Mouse (Mus musculus) embryonic facial prominence, embryonic 11.5 days (tissue): Measurements from ENCODE around the gene Vps13c. TPM values are rescaled to one million over a fixed set of nuclear protein-coding genes. Genes with fewer than 3 reads are reported as not detected.

Source experiments
- ATAC-seq: fragments of 200-750 bp; cut with Nextera tagmentation; replicated peaks from 2 replicates; pipeline ENCODE4 v1.8.0; 2017; ENCODE audit warnings: low read depth; ENCODE audit not compliant: insufficient number of reproducible peaks, low FRiP score, low TSS enrichment
- DNase-seq: peaks from one replicate; pipeline ENCODE4 v3.0.0-alpha.2; 2015; ENCODE audit warnings: low spot score
- H3K27ac ChIP-seq: fragments of 300-500 bp; sonication (generic); replicated peaks from 2 replicates; pipeline ENCODE4 v1.5.1; 2014; ENCODE audit warnings: mild to moderate bottlenecking, low read depth, low read length, control low read depth
- H3K27me3 ChIP-seq: fragments of 300-500 bp; sonication (generic); 2 replicates; pipeline ENCODE4 v1.6.1; 2014; ENCODE audit warnings: mild to moderate bottlenecking, low read length, moderate library complexity, mixed read lengths; ENCODE audit not compliant: control insufficient read depth, insufficient read depth
- H3K36me3 ChIP-seq: fragments of 300-500 bp; sonication (generic); replicated peaks from 2 replicates; pipeline ENCODE4 v1.6.1; 2014; ENCODE audit warnings: low read depth, mild to moderate bottlenecking, low read length, moderate library complexity, mixed read lengths; ENCODE audit not compliant: control insufficient read depth, insufficient read depth
- H3K4me1 ChIP-seq: fragments of 300-500 bp; sonication (generic); 2 replicates; pipeline ENCODE4 v1.6.1; 2014; ENCODE audit warnings: low read length, mixed read lengths; ENCODE audit not compliant: control insufficient read depth, insufficient read depth
- H3K4me2 ChIP-seq: fragments of 300-500 bp; sonication (generic); 2 replicates; pipeline ENCODE4 v1.6.1; 2014; ENCODE audit warnings: low read depth, mild to moderate bottlenecking, control low read depth, low read length, moderate library complexity
- H3K4me3 ChIP-seq: fragments of 300-500 bp; sonication (generic); 2 replicates; pipeline ENCODE4 v1.5.1; 2014; ENCODE audit warnings: low read depth, low read length, control low read depth
- H3K9ac ChIP-seq: fragments of 300-500 bp; sonication (generic); replicated peaks from 2 replicates; pipeline ENCODE4 v1.6.1; 2014; ENCODE audit warnings: mild to moderate bottlenecking, control low read depth, low read length
- H3K9me3 ChIP-seq: fragments of 300-500 bp; sonication (generic); replicated peaks from 2 replicates; pipeline ENCODE4 v1.6.1; 2016; ENCODE audit warnings: mild to moderate bottlenecking, low read length, inconsistent platforms, mixed read lengths; ENCODE audit not compliant: control insufficient read depth
- WGBS: fragments of 180-500 bp; shearing (Covaris S2); extraction: QIAGEN DNeasy Blood & Tissue Kit; methylation state at CpG from one replicate; pipeline ENCODE4 v1.1.7; 2014; 5-methylcytosine and 5-hydroxymethylcytosine counted together
- polyA plus RNA-seq: library from polyadenylated mRNA; unstranded; fragments of >200 nt; fragmentation: Nextera tagmentation; extraction: Ambion mirVana; gene quantifications from 2 replicates; pipeline ENCODE4 v1.2.1, GENCODE M21; 2014

Vps13c gene
- polyA plus RNA-seq, 1 experiment from 2014 or later, result 5.2 TPM

GRCm38 (mm10) chr9:67849846-67850245, 9.7 kb downstream of the Vps13c start:
- Histone ChIP-seq H3K27ac (no peak overlapping the region), H3K27me3 (no peaks in the 10 kb centered on the region), H3K9ac (no peak overlapping the region), H3K9me3 (no peaks in the 10 kb centered on the region), H3K4me3 (no peak overlapping the region), H3K4me1 (no peaks in the 10 kb centered on the region), H3K4me2 (no peak overlapping the region), H3K36me3 (no peaks in the 10 kb centered on the region)
- DNase-seq (no peak), ATAC-seq (no peak)
- WGBS, result 96% methylated on average over 3 of the region's 3 CpGs

DNA sequence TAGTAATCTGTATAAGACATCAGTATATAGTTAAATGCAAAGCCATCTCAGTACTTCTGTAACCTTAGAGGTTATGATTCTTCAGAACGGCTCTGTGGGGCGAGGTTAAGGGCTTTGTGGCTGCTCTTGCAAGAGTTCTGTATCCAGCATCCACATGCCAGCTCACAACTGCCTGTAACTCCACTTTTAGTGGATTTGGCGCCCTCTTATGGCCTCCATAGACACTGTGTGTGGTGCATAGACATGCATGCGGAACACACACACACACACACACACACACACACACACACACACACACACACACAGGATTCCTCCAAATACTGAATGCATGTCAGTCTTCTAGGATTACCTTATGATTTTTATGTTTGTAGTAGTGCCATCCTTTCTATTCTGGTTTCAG, 11.0 kb downstream of the Vps13c start:
- H3K4me2 ChIP-seq, result no peak overlapping the region
- no peak overlapping the region for H3K4me3 ChIP-seq
- no peak overlapping the region for H3K27ac ChIP-seq
- H3K9ac ChIP-seq, result no peak overlapping the region
- no peaks in the 10 kb centered on the region for H3K36me3 ChIP-seq
- no peaks in the 10 kb centered on the region for H3K27me3 ChIP-seq
- DNase-seq (peak; percentile 33), ATAC-seq (no peak)
- 74% methylated on average over 4 of the region's 4 CpGs for whole genome bisulfite sequencing
- H3K9me3 ChIP-seq, result no peaks in the 10 kb centered on the region
- H3K4me1 ChIP-seq, result no peaks in the 10 kb centered on the region

- no peak overlapping the region for H3K4me2 ChIP-seq
- ATAC-seq (no peak), DNase-seq (no peak)
- H3K27me3 ChIP-seq, result no peaks in the 10 kb centered on the region
- no peaks in the 10 kb centered on the region for H3K4me1 ChIP-seq
- H3K9me3 ChIP-seq, result no peaks in the 10 kb centered on the region
- WGBS, result 78% methylated on average over 2 of the region's 2 CpGs
- no peak overlapping the region for H3K4me3 ChIP-seq
- H3K9ac ChIP-seq, result no peak overlapping the region
- no peaks in the 10 kb centered on the region; the same call in 1 of the 2 replicates for H3K36me3 ChIP-seq
- H3K27ac ChIP-seq, result no peak overlapping the region
These were observed 20.1 kb downstream of the Vps13c start for GRCm38 (mm10) chr9:67860273-67860672.

DNA sequence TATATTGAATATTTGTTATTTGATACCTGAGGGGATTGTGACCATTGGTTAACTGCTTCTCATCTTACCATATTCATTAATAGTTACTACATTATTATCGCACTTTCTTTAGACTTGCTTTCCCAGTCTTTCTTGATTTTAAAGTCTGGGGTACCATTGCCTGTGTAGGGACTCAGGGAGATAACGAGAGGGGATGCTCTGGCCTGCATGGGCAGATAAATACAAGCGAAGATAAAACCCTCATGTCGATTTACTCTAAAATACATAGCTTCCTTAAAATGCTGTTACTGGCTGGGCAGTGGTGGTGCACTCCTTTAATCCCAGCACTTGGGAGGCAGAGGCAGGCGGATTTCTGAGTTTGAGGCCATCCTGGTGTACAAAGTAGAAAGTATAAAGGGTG, 23.1 kb downstream of the Vps13c start:
- H3K4me2 ChIP-seq, result no peak overlapping the region
- no peaks in the 10 kb centered on the region for H3K36me3 ChIP-seq
- H3K9ac ChIP-seq, result no peak overlapping the region
- H3K27ac ChIP-seq, result no peak overlapping the region
- H3K27me3 ChIP-seq, result no peaks in the 10 kb centered on the region
- WGBS, result 89% methylated on average over 5 of the region's 5 CpGs
- no peaks in the 10 kb centered on the region for H3K9me3 ChIP-seq
- ATAC-seq (no peak), DNase-seq (no peak)
- no peak overlapping the region for H3K4me3 ChIP-seq
- no peaks in the 10 kb centered on the region for H3K4me1 ChIP-seq

GRCm38 (mm10) chr9:67864011-67864410, 23.8 kb downstream of the Vps13c start:
- Histone ChIP-seq H3K27ac (no peak overlapping the region), H3K9ac (no peak overlapping the region), H3K36me3 (no peaks in the 10 kb centered on the region), H3K9me3 (no peaks in the 10 kb centered on the region), H3K4me2 (no peak overlapping the region), H3K4me1 (no peaks in the 10 kb centered on the region), H3K27me3 (no peaks in the 10 kb centered on the region), H3K4me3 (no peak overlapping the region)
- ATAC-seq (no peak), DNase-seq (no peak)
- 40% methylated on average over 4 of the region's 4 CpGs for WGBS

DNA sequence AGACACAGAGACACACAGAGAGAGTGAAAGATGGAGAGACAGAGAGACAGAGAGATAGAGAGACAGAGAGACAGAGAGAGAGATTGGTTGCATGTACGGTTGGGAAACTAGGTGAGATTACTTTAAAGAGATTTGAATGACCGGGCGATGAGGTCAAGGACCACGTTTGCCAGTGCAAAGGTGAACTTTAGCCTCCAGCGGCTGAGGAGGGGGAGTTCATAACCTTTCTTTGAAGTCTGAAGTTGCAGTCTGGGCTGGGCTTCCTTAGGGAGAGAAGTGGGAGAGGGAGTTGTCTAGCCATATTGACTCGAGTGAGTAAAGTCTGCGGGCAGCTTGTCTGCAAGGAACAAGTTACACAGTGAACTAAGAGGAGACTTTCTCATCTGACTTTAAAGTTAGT, 25.2 kb downstream of the Vps13c start:
- no peak for DNase-seq
- no peaks in the 10 kb centered on the region for H3K4me1 ChIP-seq
- H3K4me2 ChIP-seq, result no peak overlapping the region
- no peak overlapping the region for H3K27ac ChIP-seq
- H3K4me3 ChIP-seq, result no peak overlapping the region
- H3K9me3 ChIP-seq, result no peaks in the 10 kb centered on the region
- no peaks in the 10 kb centered on the region for H3K36me3 ChIP-seq
- H3K9ac ChIP-seq, result no peak overlapping the region
- no peak for ATAC-seq
- 30% methylated on average over 7 of the region's 7 CpGs for WGBS
- H3K27me3 ChIP-seq, result no peaks in the 10 kb centered on the region

DNA sequence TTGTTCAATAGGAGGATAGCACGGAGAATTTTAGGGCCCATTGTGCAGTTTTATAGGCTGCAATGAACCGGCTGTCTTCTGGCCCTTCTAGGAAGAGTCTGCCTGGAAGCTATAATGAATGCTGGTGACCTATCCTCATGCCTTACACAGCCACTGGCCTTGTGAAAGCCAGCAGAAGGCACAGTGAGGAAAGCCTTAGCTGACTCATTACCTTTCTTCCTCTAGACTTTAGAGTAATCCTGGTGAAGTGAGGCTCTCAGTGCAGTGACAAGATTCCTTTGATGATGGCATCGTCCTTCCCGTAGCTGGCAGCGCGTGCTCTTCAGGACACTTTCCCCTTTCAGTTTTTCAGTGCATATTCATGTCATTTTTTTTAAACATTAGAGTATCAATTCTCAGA, 27.2 kb downstream of the Vps13c start:
- no peak overlapping the region for H3K4me3 ChIP-seq
- 75% methylated on average over 6 of the region's 6 CpGs for WGBS
- H3K36me3 ChIP-seq, result no peaks in the 10 kb centered on the region
- H3K4me2 ChIP-seq, result no peak overlapping the region
- H3K27me3 ChIP-seq, result no peaks in the 10 kb centered on the region
- DNase-seq (no peak), ATAC-seq (no peak)
- no peak overlapping the region for H3K27ac ChIP-seq
- H3K9me3 ChIP-seq, result no peaks in the 10 kb centered on the region
- H3K4me1 ChIP-seq, result no peaks in the 10 kb centered on the region
- no peak overlapping the region for H3K9ac ChIP-seq

DNA sequence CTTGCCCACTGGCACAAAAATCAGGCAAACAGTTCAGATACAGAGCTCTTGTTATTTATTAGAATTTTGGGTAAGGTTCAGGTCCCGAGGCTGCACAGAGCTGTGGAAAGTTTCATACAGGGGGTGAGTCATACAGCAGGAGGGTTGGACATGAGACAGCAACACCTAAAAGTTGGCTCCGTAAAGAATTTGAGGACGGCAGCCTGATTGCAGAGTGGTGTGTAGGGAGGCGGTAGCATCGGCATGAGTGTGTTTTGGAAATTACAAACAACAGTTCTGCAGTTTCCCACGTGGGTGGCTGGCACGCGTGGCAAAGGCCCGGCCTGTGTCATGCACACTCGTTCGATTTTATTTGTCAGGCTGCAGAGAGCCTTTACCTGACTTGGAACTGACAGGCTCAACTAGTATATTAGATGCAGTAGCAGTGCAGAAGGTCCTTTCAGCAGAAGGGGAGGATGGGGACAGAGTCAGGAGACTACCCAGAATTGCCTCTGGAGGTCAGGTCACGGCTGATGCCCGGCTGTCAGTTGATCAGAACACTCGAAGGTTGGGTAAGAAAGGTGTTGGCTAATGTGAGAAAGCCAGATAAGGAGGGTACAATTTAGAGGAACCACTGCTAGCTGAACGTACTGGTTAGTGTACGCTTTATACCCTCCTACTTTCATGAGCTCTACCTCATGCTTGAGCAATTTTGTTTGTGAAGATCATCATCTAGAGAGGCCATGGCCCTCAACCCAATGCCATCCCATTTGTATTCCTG, 29.7 kb downstream of the Vps13c start:
- no peak for ATAC-seq
- WGBS, result 89% methylated on average over 16 of the region's 16 CpGs
- H3K9me3 ChIP-seq, result no peaks in the 10 kb centered on the region
- DNase-seq, result no peak
- no peak overlapping the region for H3K27ac ChIP-seq
- no peaks in the 10 kb centered on the region for H3K27me3 ChIP-seq
- H3K9ac ChIP-seq, result no peak overlapping the region
- H3K36me3 ChIP-seq, result no peaks in the 10 kb centered on the region
- H3K4me3 ChIP-seq, result no peak overlapping the region
- no peaks in the 10 kb centered on the region for H3K4me1 ChIP-seq
- no peak overlapping the region for H3K4me2 ChIP-seq
